Mouse (Mus musculus): ENCODE data around the gene Fndc5. TPM values are rescaled to one million over a fixed set of nuclear protein-coding genes. Genes with fewer than 3 reads are reported as not detected.
A peak's percentile ranks its signal among the peaks of the same experiment; 100 is the strongest.

The Fndc5 gene
- total RNA-seq, 2 experiments from 2014 or later = 56.2 to 63.4 TPM

DNA sequence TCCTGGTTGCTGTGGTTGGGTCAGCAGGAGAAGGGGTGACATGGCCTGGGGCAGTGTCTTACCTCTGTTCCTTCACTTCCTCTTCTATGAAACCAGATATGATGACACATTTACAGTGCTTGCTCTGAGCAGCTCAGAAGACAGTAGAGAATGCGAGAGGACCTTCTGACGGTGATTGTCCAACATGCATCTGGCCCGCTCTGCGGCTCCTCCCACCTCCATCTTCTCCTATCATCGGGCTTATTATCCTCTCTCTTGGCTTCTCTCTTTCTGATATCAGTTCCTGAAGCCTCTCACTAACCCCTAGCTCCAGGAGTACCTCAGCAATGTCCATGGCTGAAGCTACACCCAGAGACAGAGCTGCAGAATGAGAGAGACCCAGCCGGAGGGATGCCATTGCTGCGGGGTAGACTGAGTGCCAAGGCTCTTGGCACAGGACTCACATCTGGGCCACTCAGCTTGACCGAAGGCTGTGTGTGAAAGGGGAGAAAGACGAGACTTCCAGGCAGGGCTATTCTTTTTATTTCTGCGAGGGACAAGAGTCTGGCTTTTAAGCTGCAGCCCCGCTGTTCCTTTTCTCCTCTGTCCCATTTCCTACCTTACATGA lies 5.7 kb downstream of the Fndc5 start:
- no peak for DNase-seq (ENCODE audit: low spot score in 2 of 2)

DNA sequence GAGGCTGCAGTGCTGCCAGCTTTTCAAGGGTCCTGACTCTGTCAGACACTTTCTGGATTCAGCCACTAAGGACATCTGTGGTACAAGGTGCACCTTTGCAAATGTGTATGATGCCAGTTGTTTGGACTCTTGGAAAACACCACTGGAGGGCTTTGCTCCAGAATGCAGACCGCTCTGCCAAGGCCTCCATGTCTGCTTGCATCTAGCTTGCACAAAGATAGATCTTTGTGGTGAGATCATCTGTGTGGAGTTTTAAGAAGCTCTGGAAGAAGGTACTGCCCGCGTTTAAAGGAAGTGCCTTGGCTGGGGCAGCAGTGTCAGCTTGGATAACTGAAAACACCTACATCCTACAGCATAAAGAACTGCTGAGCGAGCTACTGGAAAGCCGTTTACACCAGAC lies 6.7 kb downstream of the Fndc5 start:
- DNase-seq (ENCODE audit: low spot score in 2 of 2) = peak in 1 of 2 experiments; percentile 62
- intact Hi-C loops (cut with DNase I) = no loop called here

More for the DNA sequence above, 5.7 kb downstream of the Fndc5 start:
- intact Hi-C loops (cut with DNase I) = no loop called here

DNA sequence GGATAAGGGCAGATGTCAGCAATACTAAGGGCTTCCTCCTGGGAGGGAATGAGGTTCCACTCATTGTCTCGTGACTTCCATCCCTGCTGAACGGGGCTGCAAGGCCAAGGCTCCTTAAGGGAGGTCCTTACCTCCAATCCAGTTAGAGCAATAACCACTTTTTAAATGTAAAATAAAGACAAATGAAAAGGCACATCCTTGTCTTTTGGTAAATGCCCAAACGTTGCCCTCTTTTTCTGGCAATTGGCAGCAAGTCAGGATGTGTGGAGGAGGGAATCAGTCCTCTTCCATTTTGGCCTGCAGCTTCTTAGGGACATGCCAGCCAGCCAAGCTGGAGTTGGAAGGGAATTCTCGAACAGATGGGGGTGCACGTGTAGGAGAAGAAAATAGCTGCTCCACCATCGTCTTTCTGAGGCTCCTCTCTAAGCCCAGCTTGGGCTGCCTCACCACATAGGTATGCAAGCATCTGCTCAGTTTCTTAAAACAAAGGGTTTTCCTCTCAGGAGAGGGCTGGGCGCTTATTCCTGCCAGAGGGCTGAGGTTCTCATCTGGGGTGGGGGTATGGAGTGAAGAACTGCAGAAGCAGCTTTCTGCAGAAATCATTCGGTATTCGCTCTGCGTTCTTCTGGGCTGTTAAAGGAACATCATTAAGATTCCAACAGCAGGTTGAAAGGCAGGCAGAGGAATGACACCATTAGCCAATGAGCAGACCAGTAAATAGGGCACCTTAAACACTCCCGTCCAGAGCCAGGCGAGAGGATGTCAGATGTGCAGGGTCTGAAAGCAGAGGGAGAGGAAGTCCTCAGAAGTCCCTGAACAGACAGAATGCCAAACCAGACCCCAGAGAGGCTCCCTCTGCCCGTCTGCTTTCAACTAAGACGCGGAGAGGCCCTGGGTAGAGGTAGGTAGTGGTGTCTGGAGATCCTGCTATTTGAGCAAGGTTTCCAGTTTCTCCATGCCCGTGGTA lies 7.9 kb downstream of the Fndc5 start:
- peak; percentile 85 to 98 for DNase-seq (ENCODE audit: low spot score in 2 of 2)
- intact Hi-C loops (cut with DNase I) = loop anchor here (2.0 kb wide), 1 partner anchor 22 kb away; the partner anchor contains the start of gene Hpca

DNA sequence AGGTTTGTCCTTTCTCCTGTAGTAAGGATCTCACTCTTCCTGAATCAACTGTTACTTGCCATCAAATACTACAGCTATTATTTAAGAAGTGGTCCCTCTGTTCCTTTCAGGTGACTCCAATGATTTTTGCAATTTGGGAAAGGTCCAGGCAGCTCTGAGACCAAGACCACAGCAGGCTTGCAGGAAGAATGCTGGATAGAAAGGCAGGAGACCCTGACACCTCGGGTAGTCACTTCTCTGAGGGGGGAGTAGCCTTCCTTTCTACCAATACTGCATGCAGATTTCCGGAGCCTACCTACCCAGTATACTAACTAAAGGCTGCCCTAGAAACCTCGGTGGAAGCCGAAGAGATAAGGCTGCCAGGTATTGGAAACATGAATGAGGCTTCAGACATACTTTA lies 8.6 kb downstream of the Fndc5 start:
- intact Hi-C loops (cut with DNase I) = loop anchor here (2.0 kb wide), 1 partner anchor 23 kb away; the partner anchor contains the start of gene Hpca
- DNase-seq (ENCODE audit: low spot score in 2 of 2) = no peak

DNA sequence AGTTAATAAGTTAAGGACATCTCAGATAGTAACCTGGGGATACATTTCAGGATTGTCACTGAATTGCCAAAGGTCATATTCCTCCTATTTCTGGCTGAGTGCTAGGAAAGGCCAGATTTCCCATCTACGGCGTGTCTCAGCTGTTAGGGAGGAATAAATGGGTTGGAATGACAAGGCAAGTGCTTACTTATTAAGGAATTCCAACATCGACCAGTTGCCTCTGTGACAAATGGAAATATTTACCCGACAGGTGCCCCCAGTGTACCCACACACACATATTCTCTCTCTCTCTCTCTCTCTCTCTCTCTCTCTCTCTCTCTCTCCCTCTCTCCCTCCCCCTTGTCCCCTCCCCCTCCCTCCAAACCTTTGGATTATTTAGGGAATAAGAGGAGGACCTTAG lies 9.1 kb downstream of the Fndc5 start:
- intact Hi-C loops (cut with DNase I) = loop anchor here (2.0 kb wide), 1 partner anchor 23 kb away; the partner anchor contains the start of gene Hpca
- DNase-seq (ENCODE audit: low spot score in 2 of 2) = no peak

DNA sequence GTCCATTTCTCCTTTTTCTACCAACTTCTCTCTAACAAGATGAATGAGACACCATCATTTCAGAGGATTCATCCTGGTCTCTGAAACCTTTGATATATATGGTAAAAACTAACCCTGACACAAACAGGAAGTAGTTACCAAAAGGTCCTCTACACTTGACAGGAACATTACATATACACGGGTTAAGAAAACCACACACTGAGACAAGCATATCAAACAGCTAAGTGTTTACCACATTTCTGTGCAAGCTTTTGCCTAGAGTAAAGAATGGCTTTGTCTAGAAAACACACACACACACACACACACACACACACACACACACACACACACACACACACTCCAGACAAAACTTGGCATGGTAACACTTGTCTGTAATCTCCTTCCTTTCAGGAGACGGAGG lies 9.6 kb downstream of the Fndc5 start:
- intact Hi-C loops (cut with DNase I) = no loop called here
- no peak for DNase-seq (ENCODE audit: low spot score in 2 of 2)

DNA sequence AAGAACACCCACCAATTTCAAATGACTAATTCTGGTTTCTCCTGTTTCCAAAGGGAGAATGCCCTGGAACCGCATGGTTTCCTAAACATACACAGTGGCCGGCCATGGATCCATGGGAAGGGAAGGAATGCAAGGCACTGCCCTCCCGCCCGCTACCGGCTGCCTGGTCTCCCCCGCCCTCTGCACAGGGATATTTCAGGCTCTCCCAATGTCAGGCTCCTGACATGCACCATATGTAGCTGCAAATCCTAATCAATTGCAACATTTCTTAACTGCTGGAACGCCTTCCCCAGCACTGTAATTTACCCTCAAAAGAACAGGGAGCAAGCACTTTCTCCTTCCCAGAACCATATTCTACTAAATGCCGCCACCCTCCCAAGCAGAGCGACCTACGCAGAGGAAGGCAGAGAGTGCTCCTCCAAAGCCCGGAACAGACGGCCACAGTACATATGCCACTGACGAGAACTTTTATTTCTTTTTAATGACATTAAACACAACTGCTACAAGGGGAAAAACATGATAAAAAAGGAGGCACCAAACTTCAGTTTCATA lies 10.8 kb downstream of the Fndc5 start:
- no peak for DNase-seq (ENCODE audit: low spot score in 2 of 2)
- intact Hi-C loops (cut with DNase I) = no loop called here

DNA sequence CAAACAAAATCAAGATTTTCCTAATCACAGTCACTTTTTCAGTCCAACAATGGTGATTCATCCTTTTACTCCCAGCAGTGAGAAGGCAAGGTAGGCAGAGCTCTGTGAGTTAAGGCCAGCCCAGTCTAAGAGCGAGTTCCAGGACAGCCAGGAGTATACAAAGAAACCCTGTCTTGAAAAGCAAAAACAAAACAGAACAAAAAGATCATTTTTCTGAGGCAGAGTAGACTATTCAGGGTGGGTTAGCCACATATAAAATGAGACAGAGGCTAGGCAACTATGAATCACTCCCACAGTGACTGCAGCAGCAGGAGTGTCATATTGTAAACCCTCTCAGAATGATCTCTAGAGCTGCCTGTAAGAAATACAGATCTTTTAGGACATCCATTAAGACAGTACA lies 12.5 kb downstream of the Fndc5 start:
- DNase-seq (ENCODE audit: low spot score in 2 of 2) = no peak
- intact Hi-C loops (cut with DNase I) = no loop called here

DNA sequence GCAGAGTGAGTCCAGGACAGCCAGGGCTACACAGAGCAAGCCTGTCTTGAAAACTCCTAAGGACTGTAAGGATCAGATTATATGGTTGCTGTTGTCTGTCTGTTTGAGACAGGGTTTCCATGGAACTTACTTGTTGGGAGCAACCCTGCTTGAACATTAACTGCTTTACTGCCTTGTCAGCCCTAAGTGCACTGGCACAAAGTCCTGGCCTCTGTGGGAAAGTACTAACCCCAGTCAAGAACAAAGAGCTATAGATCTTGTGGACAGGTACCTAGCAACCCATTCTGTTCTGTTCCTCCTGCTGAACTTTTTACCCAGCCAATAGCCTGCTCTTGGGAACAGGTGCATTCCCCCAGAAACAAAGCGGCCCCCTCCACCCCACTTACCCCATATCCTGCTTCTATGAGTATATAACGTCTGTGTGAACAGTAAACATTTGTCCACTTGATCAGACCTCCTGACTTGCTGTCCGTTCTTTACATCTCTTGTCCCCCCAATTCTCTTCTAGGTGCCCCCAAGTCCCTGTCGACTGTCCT lies 14.5 kb downstream of the Fndc5 start:
- DNase-seq (ENCODE audit: low spot score in 2 of 2) = no peak
- intact Hi-C loops (cut with DNase I) = no loop called here

DNA sequence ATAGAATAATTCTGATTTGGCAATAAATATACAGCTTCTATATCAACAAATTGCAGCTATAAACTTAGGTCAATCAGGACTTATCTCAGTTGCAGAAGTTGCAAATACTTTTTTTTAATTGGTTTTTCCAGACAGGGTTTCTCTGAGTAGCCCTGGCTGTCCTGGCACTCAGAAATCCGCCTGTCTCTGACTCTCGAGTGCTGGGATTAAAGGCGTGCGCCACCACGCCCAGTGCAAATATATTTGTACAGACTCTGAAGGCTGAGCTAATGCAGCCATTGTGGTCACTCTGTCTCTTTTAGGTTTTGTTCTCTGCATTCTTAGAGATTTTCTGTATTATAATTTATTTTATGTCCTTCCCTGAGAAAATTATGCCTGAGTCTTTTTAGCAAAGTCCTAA lies 20.7 kb downstream of the Fndc5 start:
- intact Hi-C loops (cut with DNase I) = no loop called here
- DNase-seq (ENCODE audit: low spot score in 2 of 2) = no peak

DNA sequence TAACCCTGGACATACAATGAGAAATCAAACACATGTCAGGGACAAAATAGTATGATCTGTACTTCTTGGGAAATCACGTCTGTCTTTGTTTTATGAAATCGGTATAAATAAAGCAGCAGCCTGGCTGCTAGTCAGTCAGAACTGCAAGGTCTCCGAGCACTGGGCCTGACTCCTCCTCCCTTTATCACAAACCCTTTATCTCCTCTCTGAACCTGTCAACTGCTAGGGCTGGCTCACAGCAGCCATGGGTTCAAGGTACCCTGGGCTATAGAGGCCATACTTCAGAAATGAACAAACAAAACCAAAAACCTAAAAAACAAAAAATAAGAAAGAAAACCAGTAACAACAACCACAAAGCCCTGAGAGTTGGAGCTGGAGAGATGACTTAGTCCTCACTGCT lies 21.8 kb downstream of the Fndc5 start:
- intact Hi-C loops (cut with DNase I) = no loop called here
- no peak for DNase-seq (ENCODE audit: low spot score in 2 of 2)

DNA sequence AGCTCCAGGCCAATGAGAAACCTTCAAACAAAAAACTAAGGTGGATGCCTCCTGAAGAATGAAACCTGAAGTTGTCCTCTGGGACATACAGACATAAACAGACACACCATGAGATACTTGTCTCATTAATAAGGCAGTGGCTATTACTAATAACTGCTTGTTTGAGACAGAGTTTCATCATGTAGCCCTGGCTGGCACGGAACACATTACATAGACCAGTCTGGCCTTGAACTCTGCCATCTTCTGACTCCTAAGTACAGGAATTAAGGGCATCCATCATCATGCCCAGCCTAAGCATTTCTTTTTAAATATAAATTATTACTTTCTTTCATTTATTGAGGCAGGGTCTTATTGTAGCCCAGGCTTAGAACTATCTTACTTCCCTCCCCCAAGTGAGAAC lies 24.3 kb downstream of the Fndc5 start:
- intact Hi-C loops (cut with DNase I) = no loop called here
- no peak for DNase-seq (ENCODE audit: low spot score in 2 of 2)

DNA sequence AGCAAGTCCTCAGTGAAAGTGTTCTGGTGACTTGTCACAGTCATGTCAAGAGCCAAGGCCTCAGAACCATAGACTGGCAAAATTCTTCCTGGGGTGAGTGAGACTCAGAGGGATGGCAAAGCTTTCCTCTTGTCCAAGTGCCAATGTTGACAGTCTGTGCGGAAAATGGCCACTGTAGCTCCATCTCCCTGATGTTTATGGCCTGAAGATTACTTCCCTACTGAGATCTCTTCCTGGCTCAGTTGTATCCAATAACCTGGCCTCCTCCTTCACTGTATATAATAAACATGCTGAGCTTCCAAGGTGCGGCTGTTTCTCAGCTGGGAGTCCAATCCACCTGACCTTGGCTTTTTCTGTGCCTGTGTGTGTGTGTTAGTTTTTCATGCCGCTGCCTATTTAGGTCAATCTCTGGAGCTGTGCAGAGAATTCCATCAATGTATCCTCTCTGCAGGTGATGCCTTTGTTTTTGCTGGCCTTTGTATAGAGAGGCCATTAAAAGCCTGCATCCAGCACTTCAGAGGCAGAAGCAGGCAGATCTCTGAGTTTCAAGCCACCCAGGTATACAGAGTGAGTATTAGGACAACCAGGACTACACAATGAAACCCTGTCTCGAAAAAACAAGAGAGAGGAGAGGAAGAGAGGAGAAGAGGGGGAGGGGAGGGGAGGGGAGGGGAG lies 24.9 kb downstream of the Fndc5 start:
- DNase-seq (ENCODE audit: low spot score in 2 of 2) = no peak
- intact Hi-C loops (cut with DNase I) = no loop called here

DNA sequence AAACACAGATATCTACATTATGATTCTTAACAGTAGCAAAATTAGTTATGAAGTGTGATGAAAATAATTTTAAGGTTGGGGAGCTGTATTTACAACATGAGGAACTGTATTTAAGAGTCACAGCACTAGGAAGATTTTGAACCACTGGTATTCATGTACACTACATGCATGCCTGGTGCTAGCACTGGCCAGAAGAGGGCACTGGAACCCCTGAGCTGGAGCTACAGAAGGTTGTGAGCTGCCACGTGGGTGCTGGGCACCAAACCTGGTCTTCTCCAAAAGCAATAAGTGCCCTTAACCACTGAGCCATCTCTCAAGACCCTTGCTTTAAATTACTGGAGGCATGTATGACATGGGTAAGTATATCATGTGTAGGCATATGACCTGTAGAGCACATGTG lies 35.7 kb downstream of the Fndc5 start:
- DNase-seq (ENCODE audit: low spot score in 2 of 2) = no peak
- intact Hi-C loops (cut with DNase I) = no loop called here

DNA sequence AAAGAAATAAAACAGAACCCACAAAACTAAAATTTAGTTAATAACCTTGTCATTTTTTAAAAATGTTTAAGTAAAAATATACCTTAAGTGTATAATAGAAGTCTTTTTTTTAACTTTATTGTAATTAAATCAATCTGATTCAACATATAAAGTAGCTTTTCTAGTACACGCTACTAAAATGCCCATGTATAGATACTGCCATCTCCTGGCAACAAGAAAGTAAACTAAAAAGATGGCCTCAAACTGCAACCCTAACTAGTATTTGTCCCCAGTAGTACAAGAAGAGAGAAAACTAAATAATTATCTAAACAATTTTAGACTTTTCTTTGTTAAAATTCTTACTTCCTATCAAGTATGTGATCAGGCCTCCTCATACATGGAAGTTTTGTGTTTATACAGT lies 42.8 kb downstream of the Fndc5 start:
- intact Hi-C loops (cut with DNase I) = no loop called here
- no peak for DNase-seq (ENCODE audit: low spot score in 2 of 2)

DNA sequence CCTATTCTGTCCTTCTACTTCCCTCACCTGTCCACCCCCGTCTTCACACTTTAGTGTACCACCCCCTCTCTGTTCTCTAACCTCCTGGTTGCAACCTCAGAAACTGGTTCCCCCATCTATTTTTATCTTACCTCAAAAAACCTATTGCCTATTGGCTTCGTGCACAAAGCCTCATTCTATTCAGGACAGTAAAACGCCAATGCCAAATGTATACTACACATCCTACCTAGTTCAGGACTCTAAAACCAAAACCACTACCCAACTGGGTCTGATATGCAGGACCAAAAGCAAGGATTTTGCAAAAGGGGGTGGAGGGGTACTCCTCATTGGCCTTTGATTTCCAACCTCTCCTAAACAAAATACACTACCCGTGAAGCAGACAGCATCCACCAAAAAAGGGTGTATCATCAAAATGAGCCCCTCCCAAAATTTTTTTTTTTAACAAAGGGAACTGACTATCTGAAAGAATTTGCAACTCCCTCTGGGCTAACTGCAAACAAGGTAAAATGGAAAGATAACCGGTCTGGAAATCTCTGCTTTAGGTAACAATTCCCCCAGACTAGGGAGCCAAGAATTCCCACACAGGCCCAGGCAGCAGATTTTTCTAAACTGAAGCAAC lies 51.4 kb downstream of the Fndc5 start:
- intact Hi-C loops (cut with DNase I) = loop anchor here (5.0 to 10.0 kb wide), 2 partner anchors 56 to 223 kb away; partner anchors contain the start of gene Azin2
- no peak for DNase-seq (ENCODE audit: low spot score in 2 of 2)

DNA sequence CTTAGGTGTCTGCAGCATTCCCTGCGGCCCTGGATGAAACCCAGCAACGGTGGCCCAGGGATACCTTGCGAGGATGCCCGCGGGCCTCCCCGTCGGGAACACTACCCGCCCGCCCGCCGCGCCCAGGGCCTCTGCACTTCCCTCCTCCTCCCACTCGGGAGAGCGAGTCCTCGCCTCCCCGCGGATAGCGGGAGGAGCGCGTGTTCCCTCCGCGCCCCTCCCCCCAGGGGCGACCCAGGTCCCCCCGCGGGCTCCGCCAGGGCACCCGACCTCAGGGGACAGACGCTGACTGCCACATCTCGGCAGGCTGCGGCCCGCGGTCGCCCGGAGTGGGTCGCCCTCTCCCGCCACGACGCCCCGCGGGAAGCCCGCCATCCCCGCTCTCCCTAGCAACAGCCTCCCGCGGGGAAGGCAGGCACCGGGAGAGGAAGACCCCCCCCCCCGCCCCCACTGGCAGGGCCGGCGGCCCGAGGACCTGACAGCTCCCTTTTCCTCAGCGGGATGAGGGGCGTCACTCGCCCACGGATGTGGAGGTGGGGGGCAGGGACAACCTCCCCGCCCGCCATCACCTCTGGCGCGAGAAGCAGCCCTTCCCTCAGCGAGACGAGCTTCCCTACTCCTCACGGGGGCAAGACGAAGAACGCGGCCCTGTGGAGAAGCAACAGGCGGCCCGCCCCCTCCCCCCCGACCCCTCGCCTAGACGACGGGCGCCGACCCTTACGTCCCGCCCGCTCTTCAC lies 52.2 kb downstream of the Fndc5 start:
- peak; percentile 38 to 55 for DNase-seq (ENCODE audit: low spot score in 2 of 2)
- intact Hi-C loops (cut with DNase I) = loop anchor here (5.0 to 10.0 kb wide), 2 partner anchors 57 to 224 kb away; partner anchors contain the start of gene Azin2
